Mouse (Mus musculus): Measurements from ENCODE around the gene Krtap9-3. TPM values are rescaled to one million over a fixed set of nuclear protein-coding genes. Genes with fewer than 3 reads are reported as not detected.
"Not testable (repeated sequence)": the region's sequence is repeated elsewhere in the genome, so short reads cannot be mapped to it uniquely, and the experiment has no call there.

Krtap9-3 gene
- polyA plus RNA-seq (2016; fragmentation: Nextera tagmentation; extraction: Ambion mirVana): not detected in 2 replicates

DNA sequence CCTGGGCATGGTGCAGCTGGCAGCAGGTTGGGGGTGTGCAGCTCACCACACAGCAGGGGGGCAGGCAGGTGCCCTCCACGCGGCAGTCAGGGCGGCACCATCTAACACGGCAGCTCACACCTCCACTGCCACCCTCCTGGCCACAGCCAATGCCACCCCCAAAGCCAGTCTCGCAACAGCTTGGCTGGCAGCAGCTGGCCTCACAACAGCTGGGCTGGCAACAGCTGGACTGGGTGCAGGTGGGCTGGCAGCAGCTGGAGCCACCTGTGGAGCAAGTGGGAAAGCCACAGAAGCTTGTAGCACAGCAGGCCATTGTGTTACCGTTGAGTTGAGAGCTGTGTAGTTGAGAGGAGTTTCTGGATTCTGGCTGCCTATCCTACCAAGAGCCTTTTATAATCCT, at the start of gene Krtap9-3:
TSS of gene Krtap9-3 (minus strand) at position 364 of the 400 bp plus-strand sequence.
- not testable (repeated sequence) for H3K4me2 ChIP-seq; H3K36me3 ChIP-seq; H3K27me3 ChIP-seq; H3K9me3 ChIP-seq; H3K4me3 ChIP-seq (replicated peaks); H3K27ac ChIP-seq; H3K4me1 ChIP-seq (replicated peaks); ATAC-seq (ENCODE audit: insufficient number of reproducible peaks, insufficient read depth, low FRiP score, low TSS enrichment, low read depth); H3K9ac ChIP-seq (replicated peaks)
- 84% methylated on average over 6 of the region's 6 CpGs for WGBS

- H3K27ac ChIP-seq: no peak overlapping the region
- H3K9me3 ChIP-seq: no peaks in the 10 kb centered on the region
- H3K4me2 ChIP-seq: no peak overlapping the region
- ATAC-seq (ENCODE audit: insufficient number of reproducible peaks, insufficient read depth, low FRiP score, low TSS enrichment, low read depth): no peak
- 83% methylated on average over 15 of the region's 15 CpGs for WGBS
- H3K4me1 ChIP-seq (replicated peaks): 0 out of 2 replicates have a peak, but pooled peaks cover 1% of the 10 kb centered on the region
- peaks cover 3% of the 10 kb centered on the region; the same call in 1 of the 2 replicates for H3K27me3 ChIP-seq
- H3K9ac ChIP-seq (replicated peaks): no peak overlapping the region
- H3K4me3 ChIP-seq (replicated peaks): no peak overlapping the region
- H3K36me3 ChIP-seq: no peaks in the 10 kb centered on the region
These were observed 48.5 kb upstream of the Krtap9-3 start for GRCm38 (mm10) chr11:99646444-99646843.

- no peak overlapping the region for H3K4me3 ChIP-seq (replicated peaks)
- H3K9ac ChIP-seq (replicated peaks): no peak overlapping the region
- 72% methylated on average over 3 of the region's 3 CpGs for WGBS
- no peak overlapping the region for H3K27ac ChIP-seq
- H3K27me3 ChIP-seq: peaks cover 3% of the 10 kb centered on the region; the same call in 1 of the 2 replicates
- no peaks in the 10 kb centered on the region for H3K9me3 ChIP-seq
- peaks cover 2% of the 10 kb centered on the region; the same call in 1 of the 2 replicates for H3K4me1 ChIP-seq (replicated peaks)
- ATAC-seq (ENCODE audit: insufficient number of reproducible peaks, insufficient read depth, low FRiP score, low TSS enrichment, low read depth): no peak
- no peaks in the 10 kb centered on the region for H3K36me3 ChIP-seq
- no peak overlapping the region for H3K4me2 ChIP-seq
These were observed 46.4 kb upstream of the Krtap9-3 start for GRCm38 (mm10) chr11:99644351-99644750.

DNA sequence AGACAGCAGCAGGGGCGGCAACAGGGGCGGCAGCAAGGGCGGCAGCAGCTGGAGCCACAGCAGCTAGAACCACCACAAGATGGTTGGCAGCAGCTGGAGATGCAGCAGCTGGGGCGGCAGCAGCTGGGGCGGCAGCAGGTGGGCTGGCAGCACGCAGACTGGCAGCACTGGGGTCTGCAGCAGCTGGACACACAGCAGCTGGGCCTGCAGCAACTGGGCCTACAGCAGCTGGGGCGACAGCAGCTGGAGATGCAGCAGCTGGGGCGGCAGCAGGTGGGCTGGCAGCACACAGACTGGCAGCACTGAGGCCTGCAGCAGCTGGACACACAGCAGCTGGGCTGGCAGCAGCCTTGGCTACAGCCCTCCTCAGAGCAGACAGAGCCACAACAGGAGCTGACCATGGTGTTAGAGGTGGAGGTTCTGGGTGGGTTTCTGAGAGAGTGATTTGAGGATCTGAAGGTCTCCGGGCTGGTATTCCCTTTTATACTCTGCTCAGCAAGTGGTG, 45.8 kb upstream of the Krtap9-3 start, which contains the start of gene Krtap4-7:
TSS of gene Krtap4-7 (minus strand) at position 455 of the 505 bp plus-strand sequence.
- H3K4me3 ChIP-seq (replicated peaks); H3K4me2 ChIP-seq; H3K27ac ChIP-seq; H3K9ac ChIP-seq (replicated peaks); H3K4me1 ChIP-seq (replicated peaks); H3K36me3 ChIP-seq; ATAC-seq (ENCODE audit: insufficient number of reproducible peaks, insufficient read depth, low FRiP score, low TSS enrichment, low read depth); H3K9me3 ChIP-seq; H3K27me3 ChIP-seq: not testable (repeated sequence)
- 77% methylated on average over 9 of the region's 9 CpGs for WGBS

DNA sequence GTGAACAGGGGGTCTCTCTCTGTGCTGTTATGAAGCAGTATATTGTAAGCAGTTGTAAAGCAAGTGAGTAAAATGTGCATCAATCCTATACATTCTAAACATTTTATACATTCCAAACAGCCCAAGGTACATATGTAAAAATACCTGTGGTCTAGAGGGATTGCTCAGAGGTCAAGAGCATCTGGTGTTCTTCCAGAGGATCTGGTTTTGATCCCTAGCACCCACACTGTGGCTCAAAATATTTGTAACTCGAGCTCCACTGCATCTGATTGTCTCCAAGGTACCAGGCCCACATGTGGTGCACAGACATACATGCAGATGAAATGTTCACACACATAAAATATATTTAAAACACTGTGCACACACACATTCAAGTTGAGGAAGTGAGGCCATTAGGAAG, 43.0 kb upstream of the Krtap9-3 start:
- H3K27ac ChIP-seq: no peak overlapping the region
- no peak overlapping the region for H3K4me2 ChIP-seq
- WGBS: 15% methylated on average over 1 of the region's 1 CpGs
- no peak overlapping the region for H3K4me3 ChIP-seq (replicated peaks)
- ATAC-seq (ENCODE audit: insufficient number of reproducible peaks, insufficient read depth, low FRiP score, low TSS enrichment, low read depth): no peak
- H3K36me3 ChIP-seq: no peaks in the 10 kb centered on the region
- peaks cover 3% of the 10 kb centered on the region for H3K27me3 ChIP-seq
- peaks cover 2% of the 10 kb centered on the region; the same call in 1 of the 2 replicates for H3K4me1 ChIP-seq (replicated peaks)
- H3K9me3 ChIP-seq: no peaks in the 10 kb centered on the region
- H3K9ac ChIP-seq (replicated peaks): no peak overlapping the region

DNA sequence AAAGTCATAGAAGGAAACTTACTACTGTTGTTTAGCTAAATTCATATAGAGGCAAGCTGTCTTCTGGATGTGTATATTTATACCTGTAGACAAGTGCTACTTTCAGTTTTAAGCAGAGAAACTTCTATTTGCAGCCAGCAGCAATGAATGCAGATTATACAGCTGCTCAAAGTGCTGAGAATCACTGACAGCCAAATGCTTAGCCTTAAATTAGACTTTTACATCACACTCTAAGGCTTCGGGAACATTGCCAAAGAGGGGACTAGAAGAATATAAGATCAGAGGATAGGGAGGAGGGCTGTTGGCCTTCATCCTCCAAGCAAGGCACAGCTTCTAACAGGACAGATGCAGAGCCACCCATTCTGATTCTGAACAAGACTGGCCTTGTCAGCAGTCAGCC, 39.2 kb upstream of the Krtap9-3 start:
- H3K4me1 ChIP-seq (replicated peaks): peaks cover 2% of the 10 kb centered on the region; the same call in 1 of the 2 replicates
- H3K36me3 ChIP-seq: no peaks in the 10 kb centered on the region
- H3K9me3 ChIP-seq: no peaks in the 10 kb centered on the region
- H3K27me3 ChIP-seq: peaks cover 7% of the 10 kb centered on the region; the same call in 1 of the 2 replicates
- H3K27ac ChIP-seq: no peak overlapping the region
- no peak overlapping the region for H3K4me3 ChIP-seq (replicated peaks)
- 68% methylated on average over 1 of the region's 1 CpGs for WGBS
- no peak for ATAC-seq (ENCODE audit: insufficient number of reproducible peaks, insufficient read depth, low FRiP score, low TSS enrichment, low read depth)
- H3K4me2 ChIP-seq: no peak overlapping the region
- H3K9ac ChIP-seq (replicated peaks): no peak overlapping the region

DNA sequence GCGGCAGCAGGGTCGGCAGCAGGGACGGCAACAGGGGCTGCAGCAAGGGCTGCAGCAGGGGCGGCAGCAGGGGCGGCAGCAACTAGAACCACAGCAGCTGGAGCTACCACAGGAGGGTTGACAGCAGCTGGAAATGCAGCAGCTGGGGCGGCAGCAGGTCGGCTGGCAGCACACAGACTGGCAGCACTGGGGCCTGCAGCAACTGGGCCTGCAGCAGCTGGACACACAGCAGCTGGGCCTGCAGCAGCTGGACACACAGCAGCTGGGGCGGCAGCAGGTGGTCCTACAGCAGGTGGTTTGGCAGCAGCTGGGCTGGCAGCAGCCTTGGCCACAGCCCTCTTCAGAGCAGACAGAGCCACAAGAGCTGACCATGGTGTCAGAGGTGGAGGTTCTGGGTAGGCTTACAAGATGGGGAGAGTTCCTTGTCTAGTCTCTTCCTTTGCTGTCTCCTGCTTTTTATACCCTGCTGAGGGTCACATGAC, 36.8 kb upstream of the Krtap9-3 start, which contains the start of gene Krtap4-2:
TSS of gene Krtap4-2 (minus strand) at position 432 of the 482 bp plus-strand sequence.
- 39% methylated on average over 8 of the region's 8 CpGs for WGBS
- Histone ChIP-seq H3K4me2 (no peak within 1 kb of the TSS), H3K4me1 (replicated peaks) (no peaks in the 10 kb centered on the region), H3K27ac (no peak within 1 kb of the TSS), H3K9me3 (no peaks in the 10 kb centered on the region), H3K9ac (replicated peaks) (no peak within 1 kb of the TSS), H3K27me3 (peaks cover 7% of the 10 kb centered on the region; the same call in 1 of the 2 replicates), H3K4me3 (replicated peaks) (no peak within 1 kb of the TSS), H3K36me3 (no peaks in the 10 kb centered on the region)
- ATAC-seq (ENCODE audit: insufficient number of reproducible peaks, insufficient read depth, low FRiP score, low TSS enrichment, low read depth): no peak

GRCm38 (mm10) chr11:99633293-99633692, 35.4 kb upstream of the Krtap9-3 start:
- H3K27me3 ChIP-seq: peaks cover 7% of the 10 kb centered on the region; the same call in 1 of the 2 replicates
- no peak overlapping the region for H3K27ac ChIP-seq
- no peak for ATAC-seq (ENCODE audit: insufficient number of reproducible peaks, insufficient read depth, low FRiP score, low TSS enrichment, low read depth)
- H3K36me3 ChIP-seq: no peaks in the 10 kb centered on the region
- no peaks in the 10 kb centered on the region for H3K4me1 ChIP-seq (replicated peaks)
- H3K4me2 ChIP-seq: no peak overlapping the region
- no peaks in the 10 kb centered on the region for H3K9me3 ChIP-seq
- no peak overlapping the region for H3K4me3 ChIP-seq (replicated peaks)
- H3K9ac ChIP-seq (replicated peaks): no peak overlapping the region
- 63% methylated on average over 2 of the region's 2 CpGs for WGBS

GRCm38 (mm10) chr11:99630890-99631289, 33.0 kb upstream of the Krtap9-3 start:
- no peaks in the 10 kb centered on the region for H3K9me3 ChIP-seq
- no peak overlapping the region for H3K27ac ChIP-seq
- no peak overlapping the region for H3K4me3 ChIP-seq (replicated peaks)
- no peaks in the 10 kb centered on the region for H3K4me1 ChIP-seq (replicated peaks)
- no peak overlapping the region for H3K9ac ChIP-seq (replicated peaks)
- no peak for ATAC-seq (ENCODE audit: insufficient number of reproducible peaks, insufficient read depth, low FRiP score, low TSS enrichment, low read depth)
- WGBS: 75% methylated on average over 3 of the region's 3 CpGs
- no peak overlapping the region for H3K4me2 ChIP-seq
- H3K36me3 ChIP-seq: no peaks in the 10 kb centered on the region
- 0 out of 2 replicates have a peak, but pooled peaks cover 7% of the 10 kb centered on the region for H3K27me3 ChIP-seq

- ATAC-seq (ENCODE audit: insufficient number of reproducible peaks, insufficient read depth, low FRiP score, low TSS enrichment, low read depth): no peak
- Histone ChIP-seq H3K27me3 (no peaks in the 10 kb centered on the region), H3K36me3 (no peaks in the 10 kb centered on the region), H3K9me3 (no peaks in the 10 kb centered on the region), H3K27ac (no peak within 1 kb of the TSS), H3K4me1 (replicated peaks) (no peaks in the 10 kb centered on the region), H3K4me3 (replicated peaks) (no peak within 1 kb of the TSS), H3K9ac (replicated peaks) (no peak within 1 kb of the TSS), H3K4me2 (no peak within 1 kb of the TSS)
- WGBS: 82% methylated on average over 4 of the region's 4 CpGs
These were observed 30.2 kb upstream of the Krtap9-3 start, which contains the start of gene Krtap4-1 for GRCm38 (mm10) chr11:99628138-99628537. Gene Krtap4-1, minus strand, starts transcription at chr11:99628238.

DNA sequence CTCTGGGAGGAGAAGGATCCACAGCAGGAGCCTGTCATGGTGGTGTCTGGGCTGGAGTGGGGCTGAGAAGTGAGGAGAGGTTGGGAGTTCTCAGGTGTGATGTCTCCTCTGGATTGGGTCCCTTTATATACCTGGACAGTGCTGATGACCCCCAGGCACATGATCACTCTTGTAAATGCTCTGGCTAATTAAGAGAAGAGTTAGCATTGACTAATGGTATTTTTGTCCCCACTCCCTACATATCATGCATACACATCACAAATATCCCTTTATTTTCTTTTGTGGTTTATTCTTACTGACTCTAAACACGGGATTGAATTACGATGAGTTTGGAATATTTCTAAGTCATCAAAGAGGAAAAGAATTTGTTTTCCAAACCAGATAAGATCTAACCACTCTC, 22.4 kb upstream of the Krtap9-3 start, which contains the start of gene Gm11562:
TSS of gene Gm11562 (minus strand) at position 101 of the 400 bp plus-strand sequence.
- no peak within 1 kb of the TSS for H3K27ac ChIP-seq
- no peaks in the 10 kb centered on the region for H3K36me3 ChIP-seq
- no peaks in the 10 kb centered on the region for H3K4me1 ChIP-seq (replicated peaks)
- H3K4me3 ChIP-seq (replicated peaks): no peak within 1 kb of the TSS
- H3K27me3 ChIP-seq: no peaks in the 10 kb centered on the region
- no peak for ATAC-seq (ENCODE audit: insufficient number of reproducible peaks, insufficient read depth, low FRiP score, low TSS enrichment, low read depth)
- H3K4me2 ChIP-seq: no peak within 1 kb of the TSS
- H3K9me3 ChIP-seq: no peaks in the 10 kb centered on the region
- WGBS: 87% methylated on average over 2 of the region's 2 CpGs
- no peak within 1 kb of the TSS for H3K9ac ChIP-seq (replicated peaks)
